Mouse (Mus musculus): ENCODE measurements around the gene Zranb3. TPM values are rescaled to one million over a fixed set of nuclear protein-coding genes. Genes with fewer than 3 reads are reported as not detected.

Gene Zranb3
- polyA plus RNA-seq (2015; fragmentation: Nextera tagmentation; extraction: Ambion mirVana) = 2.3 TPM in 2 replicates

GRCm38 (mm10) chr1:128102641-128103461, at the start of gene Zranb3, which contains the start of gene R3hdm1:
TSS of gene Zranb3 (minus strand) at chr1:128103047.
TSS of gene R3hdm1 (plus strand) at chr1:128103301.

Other genes starting within 250 kb of the Zranb3 start
- gene Map3k19, start 248.0 kb downstream of the Zranb3 start, polyA plus RNA-seq (2015; fragmentation: Nextera tagmentation; extraction: Ambion mirVana) = 0.97 and 1.1 TPM in 2 replicates
- gene Rab3gap1, start 234.3 kb downstream of the Zranb3 start, polyA plus RNA-seq (2015; fragmentation: Nextera tagmentation; extraction: Ambion mirVana) = 17.9 and 19.3 TPM in 2 replicates
- gene R3hdm1, start 254 bp upstream of the Zranb3 start, polyA plus RNA-seq (2015; fragmentation: Nextera tagmentation; extraction: Ambion mirVana) = 97.3 and 104 TPM in 2 replicates
- 75.5 and 81.3 TPM in 2 replicates for gene Ubxn4, start 140.9 kb upstream of the Zranb3 start, polyA plus RNA-seq (2015; fragmentation: Nextera tagmentation; extraction: Ambion mirVana)
- 0.44 and 1.1 TPM in 2 replicates for gene Lct, start 225.3 kb upstream of the Zranb3 start, polyA plus RNA-seq (2015; fragmentation: Nextera tagmentation; extraction: Ambion mirVana)